In the genomic region with DNA sequence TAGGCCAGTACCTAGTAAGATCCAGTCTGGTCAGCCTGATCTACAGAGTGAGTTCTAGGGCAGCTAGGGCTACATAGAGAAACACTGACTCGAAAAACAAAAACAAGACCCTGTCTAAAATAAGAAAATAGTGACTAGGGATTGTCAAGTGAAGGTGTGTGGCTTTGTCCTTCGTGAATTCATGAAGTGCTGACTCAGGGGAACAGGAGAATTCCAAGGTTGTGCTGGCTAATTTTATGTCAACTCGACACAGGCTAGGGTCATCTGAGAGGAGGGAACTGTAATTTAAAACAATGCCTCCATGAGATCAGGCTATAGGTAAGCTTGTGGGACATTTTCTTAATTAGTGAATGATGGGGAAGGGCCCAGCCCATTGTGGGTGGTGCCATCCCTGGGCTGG, we compare ENCODE assay signal across 1 mouse cellular context.
TF ChIP-seq lines count a peak whose summit lies in the region.

No protein-coding gene starts in this region.

TF ChIP-seq in CH12.LX, 34 proteins besides CTCF, POLR2A, EP300 and RAD21:
- TF ChIP-seq TCF12 (IDR thresholded peaks at IDR 0.05; ENCODE audit: low read depth, low read length) (no peak), GABPA (IDR thresholded peaks at IDR 0.05; ENCODE audit: insufficient replicate concordance, low read depth, low read length) (no peak), KAT2A (IDR thresholded peaks at IDR 0.05; ENCODE audit: insufficient replicate concordance, low read length) (no peak), ZC3H11A (IDR thresholded peaks at IDR 0.05; ENCODE audit: low read depth, low read length) (no peak), MAFK (IDR thresholded peaks at IDR 0.05; ENCODE audit: insufficient replicate concordance, low read length) (peak; percentile 64; the same call in 1 of the 2 replicates)
TF ChIP-seq in CH12.LX: peak in this region for 1.
